Mouse (Mus musculus): ENCODE data around the gene Ncf1. TPM values are rescaled to one million over a fixed set of nuclear protein-coding genes. Genes with fewer than 3 reads are reported as not detected.

Gene Ncf1
- polyA plus RNA-seq, 1 experiment, result 0.26 TPM

DNA sequence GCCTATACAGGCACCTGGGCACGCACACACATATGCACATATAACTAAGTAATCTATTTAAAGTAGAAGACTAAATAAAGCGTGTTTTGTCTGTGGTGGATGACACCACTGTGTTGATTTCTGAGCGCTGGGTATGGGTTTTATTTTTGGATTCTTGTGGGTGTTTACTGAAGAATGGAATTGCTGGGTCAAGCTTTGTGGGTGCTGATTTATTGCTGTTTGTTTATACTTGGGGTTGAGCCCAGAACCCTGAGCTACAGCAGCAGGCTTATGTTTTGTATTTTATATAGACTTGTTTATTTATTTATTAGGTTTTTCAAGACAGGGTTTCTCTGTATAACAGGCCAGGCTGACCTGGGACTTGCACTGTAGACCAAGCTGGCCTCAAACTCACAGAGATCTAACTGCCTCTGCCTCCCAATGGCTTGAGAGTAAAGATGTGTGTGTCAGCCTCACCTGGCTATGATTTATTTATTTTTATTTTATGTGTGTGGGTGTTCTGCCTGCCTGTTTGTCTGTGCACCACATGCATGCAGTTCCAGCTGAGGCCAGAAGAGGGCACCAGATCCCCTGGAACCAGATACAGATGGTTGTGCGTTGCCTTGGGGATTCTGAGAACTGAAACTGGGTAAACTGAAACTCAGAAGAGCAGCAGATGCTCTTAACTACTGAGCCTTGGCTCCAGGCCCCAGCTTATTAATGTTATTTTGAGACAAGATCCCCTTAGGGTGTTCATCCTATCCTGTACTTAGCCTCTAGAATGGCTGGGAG, 42.3 kb downstream of the Ncf1 start:
- no peak for TF ChIP-seq GATA1 (IDR thresholded peaks at IDR 0.05; ENCODE audit: low read length)

DNA sequence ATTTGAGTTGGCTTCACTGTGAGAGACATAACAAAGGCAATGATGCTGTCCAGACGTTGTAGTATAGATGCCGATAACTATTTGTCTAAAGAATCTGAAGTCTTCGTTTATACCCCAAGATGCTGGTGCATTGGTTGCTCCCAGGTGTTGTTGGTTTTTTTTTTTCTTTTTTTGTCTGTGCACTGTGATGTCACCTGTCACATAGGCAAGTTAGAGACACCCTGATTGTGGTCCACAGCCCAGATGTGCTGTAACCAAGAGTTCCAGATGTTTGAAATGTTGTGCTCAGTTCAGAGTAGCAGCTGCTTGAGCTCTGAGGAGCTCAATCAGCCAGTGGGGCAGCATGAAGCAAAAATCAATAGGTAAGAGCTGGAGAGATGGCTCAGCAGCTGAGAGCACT, 43.4 kb downstream of the Ncf1 start:
- TF ChIP-seq GATA1 (IDR thresholded peaks at IDR 0.05; ENCODE audit: low read length), result no peak

- TF ChIP-seq GATA1 (IDR thresholded peaks at IDR 0.05; ENCODE audit: low read length), result no peak
Measured at GRCm38 (mm10) chr5:134183880-134184808, 45.3 kb downstream of the Ncf1 start, which contains the start of gene Gtf2ird2. Gene Gtf2ird2 (plus strand): TSS chr5:134184019.

- no peak for TF ChIP-seq GATA1 (IDR thresholded peaks at IDR 0.05; ENCODE audit: low read length)
Measured at GRCm38 (mm10) chr5:134183162-134183561, 46.3 kb downstream of the Ncf1 start.

- TF ChIP-seq GATA1 (IDR thresholded peaks at IDR 0.05; ENCODE audit: low read length), result no peak
Measured at GRCm38 (mm10) chr5:134182735-134183134, 46.7 kb downstream of the Ncf1 start.

- TF ChIP-seq GATA1 (IDR thresholded peaks at IDR 0.05; ENCODE audit: low read length), result no peak
Measured at GRCm38 (mm10) chr5:134182172-134182571, 47.3 kb downstream of the Ncf1 start.

GRCm38 (mm10) chr5:134179871-134180270, 49.6 kb downstream of the Ncf1 start:
- TF ChIP-seq GATA1 (IDR thresholded peaks at IDR 0.05; ENCODE audit: low read length), result no peak

- no peak for TF ChIP-seq GATA1 (IDR thresholded peaks at IDR 0.05; ENCODE audit: low read length)
Measured at GRCm38 (mm10) chr5:134178536-134178935, 50.9 kb downstream of the Ncf1 start.

DNA sequence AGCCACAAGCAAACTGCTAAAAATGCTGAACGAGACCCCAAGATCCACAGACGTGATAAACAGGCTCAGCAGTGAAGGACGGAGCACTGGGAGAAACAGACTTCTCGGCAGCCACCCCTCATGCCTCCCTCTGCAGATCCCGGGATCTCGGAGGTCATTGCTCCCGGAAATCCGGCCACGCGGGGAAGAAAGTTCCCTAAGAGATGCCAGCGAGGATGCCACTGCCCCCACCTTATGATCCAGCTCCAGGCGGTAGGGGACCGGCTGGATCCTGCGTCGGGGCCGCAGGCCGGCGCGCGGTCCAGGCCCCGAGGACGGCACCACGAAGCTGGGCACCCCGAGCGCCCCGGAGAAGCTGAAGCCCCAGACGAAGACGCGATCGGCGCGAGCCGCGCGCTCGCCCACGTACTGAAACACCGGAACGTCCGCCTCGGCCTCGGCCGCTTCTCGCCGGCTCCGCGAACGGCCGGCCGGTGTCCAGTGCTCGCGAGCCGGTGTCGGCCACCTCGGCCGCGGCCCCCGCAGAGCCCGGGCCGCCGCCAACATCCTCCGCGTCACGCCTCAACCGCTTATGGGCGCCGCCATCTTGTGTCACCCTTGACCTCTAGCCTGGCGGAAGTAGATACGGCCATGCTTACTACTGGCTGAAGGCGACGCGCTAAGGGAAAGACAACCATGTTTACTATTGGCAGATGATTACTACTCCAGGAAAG, 53.1 kb downstream of the Ncf1 start, which contains the start of gene Rcc1l:
Gene Rcc1l (minus strand): TSS at position 606 of the 713 bp plus-strand sequence.
- no peak for TF ChIP-seq GATA1 (IDR thresholded peaks at IDR 0.05; ENCODE audit: low read length)

DNA sequence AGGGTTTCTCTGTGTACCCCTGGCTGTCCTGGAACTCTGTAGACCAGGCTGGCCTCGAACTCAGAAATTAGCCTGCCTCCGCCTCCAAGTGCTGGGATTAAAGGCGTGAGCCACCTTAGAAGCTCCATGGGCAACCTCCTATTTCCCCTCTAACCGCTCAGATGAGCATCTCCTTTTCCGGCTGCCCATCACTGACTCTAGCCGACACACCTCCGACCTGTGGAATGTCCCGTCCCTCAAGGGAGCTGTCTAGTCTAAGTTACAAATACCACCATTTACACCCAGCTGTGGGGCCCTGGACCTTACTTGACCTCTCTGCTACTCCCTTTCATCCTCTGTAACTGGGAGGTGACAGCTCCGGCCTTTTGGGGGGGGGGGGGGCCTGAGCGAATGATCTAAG, 53.7 kb downstream of the Ncf1 start:
- no peak for TF ChIP-seq GATA1 (IDR thresholded peaks at IDR 0.05; ENCODE audit: low read length)

- TF ChIP-seq GATA1 (IDR thresholded peaks at IDR 0.05; ENCODE audit: low read length), result no peak
Measured at GRCm38 (mm10) chr5:134173206-134173605, 56.2 kb downstream of the Ncf1 start.

- no peak for TF ChIP-seq GATA1 (IDR thresholded peaks at IDR 0.05; ENCODE audit: low read length)
Measured at GRCm38 (mm10) chr5:134170167-134170566, 59.3 kb downstream of the Ncf1 start.

Other genes starting within 250 kb of the Ncf1 start
- gene Castor2, start 129.9 kb downstream of the Ncf1 start, polyA plus RNA-seq (2012), result not detected in 2 replicates
- 18.4 and 22.9 TPM in 2 replicates for gene Rcc1l, start 52.9 kb downstream of the Ncf1 start, polyA plus RNA-seq (2012)
- 3.7 and 5.4 TPM in 2 replicates for gene Gtf2ird2, start 45.6 kb downstream of the Ncf1 start, polyA plus RNA-seq (2012)
- gene Gtf2i, start 85.1 kb upstream of the Ncf1 start, polyA plus RNA-seq (2012), result 290 and 408 TPM in 2 replicates
- 0.95 and 1.6 TPM in 2 replicates for gene Gtf2ird1, start 227.1 kb upstream of the Ncf1 start, polyA plus RNA-seq (2012)

Measured in G1E-ER4 (cell line).